Mouse (Mus musculus): ENCODE data around the gene Tfr2. TPM values are rescaled to one million over a fixed set of nuclear protein-coding genes. Genes with fewer than 3 reads are reported as not detected.

The Tfr2 gene
- total RNA-seq, 1 experiment from 2014 or later = not detected

Other genes with a start within 250 kb of the Tfr2 start
- gene Slc12a9, start 236.2 kb upstream of the Tfr2 start, total RNA-seq (2017) = 38.5 and 44.8 TPM in 2 replicates
- gene Ephb4, start 219.7 kb upstream of the Tfr2 start, total RNA-seq (2017) = not detected in 2 replicates
- not detected in 2 replicates for gene Zan, start 92.8 kb upstream of the Tfr2 start, total RNA-seq (2017)
- gene Pop7, start 67.3 kb upstream of the Tfr2 start, total RNA-seq (2017) = 16.0 and 20.0 TPM in 2 replicates
- gene Gigyf1, start 51.3 kb upstream of the Tfr2 start, total RNA-seq (2017) = 32.0 and 37.7 TPM in 2 replicates
- not detected in 2 replicates for gene Epo, start 36.6 kb upstream of the Tfr2 start, total RNA-seq (2017)
- 428 and 434 TPM in 2 replicates for gene Gnb2, start 36.3 kb upstream of the Tfr2 start, total RNA-seq (2017)
- gene Actl6b, start 16.3 kb upstream of the Tfr2 start, total RNA-seq (2017) = 0.37 TPM in 1 of 2 replicates, not detected in the other
- 3.5 and 4.2 TPM in 2 replicates for gene Mospd3, start 31.2 kb downstream of the Tfr2 start, total RNA-seq (2017)
- 0.25 and 0.58 TPM in 2 replicates for gene Pcolce, start 43.9 kb downstream of the Tfr2 start, total RNA-seq (2017)
- gene Fbxo24, start 59.2 kb downstream of the Tfr2 start, total RNA-seq (2017) = 0.61 and 0.70 TPM in 2 replicates
- 119 and 123 TPM in 2 replicates for gene Lrch4, start 59.3 kb downstream of the Tfr2 start, total RNA-seq (2017)
- 41.0 and 44.6 TPM in 2 replicates for gene Gm20605, start 59.3 kb downstream of the Tfr2 start, total RNA-seq (2017)
- 109 and 156 TPM in 2 replicates for gene Sap25, start 71.5 kb downstream of the Tfr2 start, total RNA-seq (2017)
- 0.47 and 0.61 TPM in 2 replicates for gene Irs3, start 75.9 kb downstream of the Tfr2 start, total RNA-seq (2017)
- gene Agfg2, start 114.9 kb downstream of the Tfr2 start, total RNA-seq (2017) = 4.9 and 5.5 TPM in 2 replicates
- 0.12 TPM in 2 replicates for gene Nyap1, start 171.8 kb downstream of the Tfr2 start, total RNA-seq (2017)
- 170 TPM in 2 replicates for gene Tsc22d4, start 175.9 kb downstream of the Tfr2 start, total RNA-seq (2017)
- gene Ppp1r35, start 209.0 kb downstream of the Tfr2 start, total RNA-seq (2017) = 9.7 and 12.8 TPM in 2 replicates
- gene Mepce, start 217.8 kb downstream of the Tfr2 start, total RNA-seq (2017) = 36.5 and 42.2 TPM in 2 replicates
- gene Zcwpw1, start 218.0 kb downstream of the Tfr2 start, total RNA-seq (2017) = 24.7 and 29.4 TPM in 2 replicates